Mouse (Mus musculus) cortical plate, adult 2 months (tissue): ENCODE data around the gene 4932414N04Rik.

Source experiments
- CTCF ChIP-seq: fragments of 200-500 bp; IDR thresholded peaks from 2 replicates; pipeline ENCODE4 v1.5.1; 2011; ENCODE audit warnings: mild to moderate bottlenecking, control low read depth, low read length; ENCODE audit not compliant: insufficient read depth; ENCODE audit errors: extremely low read depth
- POLR2A ChIP-seq: fragments of 200-500 bp; IDR thresholded peaks from 2 replicates; pipeline ENCODE4 v1.6.1; 2011; ENCODE audit warnings: mild to moderate bottlenecking, low read length, control low read depth; ENCODE audit not compliant: insufficient read depth; ENCODE audit errors: extremely low read depth

DNA sequence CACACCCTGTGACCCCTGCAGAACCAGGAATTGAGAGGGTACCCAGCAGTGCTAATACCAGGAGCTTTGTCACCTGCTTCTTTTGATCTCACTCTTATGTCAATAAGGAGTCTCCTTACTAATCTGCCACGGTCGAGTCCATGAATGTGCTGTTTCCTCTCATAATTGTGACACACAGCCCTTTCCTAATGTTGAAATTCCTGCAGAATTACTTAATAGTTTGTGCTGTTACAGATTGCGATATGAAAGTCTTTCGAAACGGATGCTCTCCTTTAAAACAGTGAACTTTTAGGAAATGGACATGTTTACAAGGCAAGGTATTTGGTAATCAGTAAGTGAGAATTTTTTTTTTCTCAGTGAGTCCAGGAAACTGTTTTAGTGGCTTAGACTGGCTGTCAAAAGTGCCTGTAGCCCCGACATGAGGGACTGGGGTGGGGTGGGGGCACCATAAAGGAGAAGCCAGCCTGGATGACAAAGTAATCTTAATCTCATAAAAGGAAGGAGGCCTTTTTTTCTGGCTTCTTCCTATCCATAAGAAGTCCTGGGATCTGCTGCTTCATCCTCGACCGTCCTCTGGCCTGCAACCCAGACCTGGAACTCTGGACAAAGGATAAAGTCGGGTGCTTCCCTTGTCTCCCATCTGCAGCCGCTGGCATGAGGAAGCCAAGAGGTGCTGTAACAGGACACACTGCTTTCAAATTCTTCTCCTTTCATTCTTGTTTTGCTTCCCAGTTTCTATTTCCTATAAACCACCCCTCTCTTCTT is 139.9 kb downstream of the 4932414N04Rik start:
- TF ChIP-seq CTCF (no peak), POLR2A (no peak)
